Mouse (Mus musculus) embryonic fibroblast, embryonic 13.5 days (primary cell): Measurements from ENCODE around the gene Telo2.

Experiments
- CTCF ChIP-seq: IDR thresholded peaks from 2 replicates; pipeline ENCODE4 v1.5.1; 2011; ENCODE audit warnings: mild to moderate bottlenecking, control low read depth, low read length, moderate library complexity, borderline replicate concordance; ENCODE audit not compliant: insufficient read depth
- POLR2A ChIP-seq: IDR thresholded peaks from 2 replicates; pipeline ENCODE4 v1.6.1; 2011; ENCODE audit warnings: low read depth, mild to moderate bottlenecking, control low read depth, low read length, moderate library complexity

DNA sequence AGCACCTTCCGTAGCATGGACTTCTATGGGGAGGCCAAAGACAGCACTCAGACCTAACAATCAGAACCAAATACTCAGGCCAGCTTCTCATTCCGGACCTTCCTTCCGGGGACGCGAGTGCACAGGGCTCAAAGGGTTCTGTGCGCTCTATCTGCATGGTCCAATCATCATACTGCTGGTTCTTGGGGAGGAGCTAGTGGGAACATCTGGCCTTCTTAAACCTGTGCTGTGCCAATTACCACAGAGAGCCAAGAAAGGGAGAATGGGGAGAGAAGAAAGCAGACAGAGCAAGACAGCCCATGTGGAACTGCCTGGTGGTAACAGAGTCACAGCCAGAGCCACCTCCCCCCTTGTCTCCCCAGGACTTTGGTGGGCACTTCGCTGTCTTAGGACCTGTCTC, 49.2 kb downstream of the Telo2 start:
- TF ChIP-seq CTCF (no peak), POLR2A (no peak)
